Mouse (Mus musculus) v-Abl transformed pro-B cells (cell line): ENCODE results near the gene Wfdc5.

ENCODE experiments used
- in situ Hi-C, 2 experiments: fragments of 400-800 bp; cut with MboI; formaldehyde crosslinking; loops; one replicate each; pipeline ENCODE4 v1.15.1; 2025; ENCODE audit not compliant: unreplicated experiment in 2 of 2

Wfdc5 gene

DNA sequence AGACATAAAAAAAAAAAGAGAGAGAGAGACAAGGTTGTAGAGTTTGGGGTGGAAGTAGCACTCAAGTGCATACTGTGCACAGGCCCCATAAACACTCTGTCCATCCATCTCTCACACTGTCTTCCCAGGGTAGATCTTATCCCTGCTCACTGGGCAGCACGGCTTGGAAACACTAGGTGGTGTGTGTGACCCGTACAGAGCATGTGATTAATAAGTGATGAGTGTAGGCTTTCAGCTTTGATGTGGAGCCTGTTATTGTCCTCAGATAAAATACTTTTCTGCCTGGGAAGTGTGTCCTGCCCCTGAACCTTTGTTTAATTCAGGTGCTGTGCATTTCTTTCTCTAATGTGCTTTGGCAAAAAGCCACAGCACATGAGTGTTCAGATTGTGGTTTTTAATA is 46.1 kb downstream of the Wfdc5 start:
- in situ Hi-C loops, result no loop called here

DNA sequence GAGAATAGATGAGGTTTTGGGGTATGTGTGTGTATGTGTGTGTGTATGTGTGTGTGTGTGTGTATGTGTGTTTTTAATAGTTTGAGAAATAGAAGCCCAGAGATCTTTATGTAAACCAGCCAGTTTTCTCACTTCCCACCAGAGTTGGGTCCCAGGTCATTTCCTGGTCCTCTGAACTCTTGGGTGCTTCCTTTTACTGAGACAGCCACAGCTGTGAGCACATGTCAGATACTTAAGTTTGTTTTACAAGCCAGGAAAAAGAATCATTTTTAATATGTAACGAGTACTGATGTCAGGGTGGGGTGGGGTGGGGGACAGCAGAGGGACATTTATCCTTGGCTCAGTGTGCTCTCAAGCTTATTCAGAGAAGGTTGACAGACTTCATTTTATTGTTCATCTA is 47.2 kb downstream of the Wfdc5 start:
- in situ Hi-C loops, result no loop called here

DNA sequence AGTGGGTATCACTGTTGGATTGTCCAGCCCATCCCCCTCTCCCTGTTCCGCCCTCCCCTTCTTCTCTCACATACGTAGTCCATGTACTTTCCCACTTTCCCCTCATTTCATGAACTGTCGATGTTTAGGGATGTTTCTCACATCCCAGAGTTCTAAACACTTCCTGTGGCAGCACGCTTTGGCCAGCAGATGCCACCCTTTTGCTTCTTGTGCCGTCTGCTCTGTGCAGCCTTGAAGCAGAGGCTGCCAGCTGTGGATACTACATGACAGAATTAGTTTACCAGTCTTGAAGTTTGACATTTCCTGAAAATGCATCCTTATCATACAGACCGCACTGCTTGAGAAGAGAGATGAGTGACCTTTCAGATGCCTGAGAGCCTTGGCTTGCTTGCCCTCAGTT is 48.0 kb downstream of the Wfdc5 start:
- in situ Hi-C loops, result no loop called here

DNA sequence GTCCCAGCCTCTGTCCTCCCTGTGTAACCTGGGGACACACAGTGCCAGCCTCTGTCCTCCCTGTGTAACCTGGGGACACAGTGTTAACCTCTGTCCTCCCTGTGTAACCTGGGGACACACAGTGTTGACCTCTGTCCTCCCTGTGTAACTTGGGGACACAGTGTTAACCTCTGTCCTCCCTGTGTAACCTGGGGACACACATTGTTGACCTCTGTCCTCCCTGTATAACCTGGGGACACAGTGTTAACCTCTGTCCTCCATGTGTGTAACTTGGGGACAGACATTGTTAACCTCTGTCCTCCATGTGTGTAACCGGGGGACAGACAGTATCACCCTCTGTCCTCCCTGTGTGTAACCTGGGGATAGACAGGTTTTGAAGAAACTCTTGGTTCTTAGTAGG is 51.0 kb downstream of the Wfdc5 start:
- in situ Hi-C loops, result no loop called here

DNA sequence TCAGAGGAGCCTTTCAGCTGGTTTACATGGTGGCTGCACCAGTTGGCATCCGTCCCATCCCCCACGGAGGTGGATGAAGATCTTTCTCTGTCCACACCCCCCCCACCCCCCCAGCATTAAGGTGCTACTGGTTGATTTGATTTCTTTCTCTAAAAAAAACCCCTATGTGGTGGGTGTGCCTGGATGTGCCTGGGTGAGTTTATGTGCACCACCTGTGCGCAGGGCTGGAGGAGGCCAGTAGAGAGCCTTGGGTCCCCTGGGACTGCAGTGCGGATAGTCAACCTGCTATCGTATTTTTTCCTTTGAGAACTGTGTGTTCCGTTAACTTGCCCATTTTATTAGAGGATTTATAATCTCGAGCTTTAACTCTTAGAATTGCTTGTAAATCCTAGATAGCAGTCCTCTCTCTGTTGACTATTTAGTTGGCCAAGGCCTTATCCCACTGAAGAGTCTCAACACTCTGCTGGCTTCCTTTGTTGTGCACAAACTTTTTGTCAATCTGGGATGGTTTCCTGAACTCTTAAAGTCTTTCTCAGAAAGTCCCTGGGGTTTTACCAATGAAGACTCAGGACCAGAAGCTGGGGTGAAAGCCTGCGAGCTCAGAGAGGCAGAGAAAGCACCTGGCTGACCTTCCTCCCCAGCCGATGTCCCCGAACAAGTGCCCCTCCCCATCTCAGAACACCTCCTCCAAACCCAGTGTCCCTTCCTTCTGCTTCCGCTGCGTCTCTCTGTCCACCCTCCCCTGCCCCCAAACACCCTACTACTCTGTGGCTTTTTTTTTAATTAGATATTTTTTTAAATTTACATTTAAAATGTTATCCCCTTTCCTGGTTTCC is 53.7 kb downstream of the Wfdc5 start:
- in situ Hi-C loops, result no loop called here

DNA sequence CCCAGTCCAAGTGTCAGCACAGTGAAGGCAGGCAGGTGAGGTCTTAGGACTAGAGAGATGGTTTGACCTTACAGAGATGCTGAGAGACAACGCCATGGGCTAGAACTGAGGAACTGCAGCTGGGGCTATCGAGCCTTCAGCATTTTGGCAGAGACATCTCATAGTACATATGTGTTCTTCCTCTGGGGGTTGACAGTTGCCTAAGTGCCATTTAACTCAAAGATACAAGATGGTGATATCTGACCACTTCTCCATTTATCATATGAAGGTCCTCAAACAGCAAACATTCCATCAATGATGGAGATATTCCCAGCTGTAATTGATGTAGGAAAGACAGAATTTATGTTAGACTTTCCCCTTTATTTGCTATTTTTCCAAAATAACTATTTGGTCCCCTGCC is 55.2 kb downstream of the Wfdc5 start:
- in situ Hi-C loops, result no loop called here

DNA sequence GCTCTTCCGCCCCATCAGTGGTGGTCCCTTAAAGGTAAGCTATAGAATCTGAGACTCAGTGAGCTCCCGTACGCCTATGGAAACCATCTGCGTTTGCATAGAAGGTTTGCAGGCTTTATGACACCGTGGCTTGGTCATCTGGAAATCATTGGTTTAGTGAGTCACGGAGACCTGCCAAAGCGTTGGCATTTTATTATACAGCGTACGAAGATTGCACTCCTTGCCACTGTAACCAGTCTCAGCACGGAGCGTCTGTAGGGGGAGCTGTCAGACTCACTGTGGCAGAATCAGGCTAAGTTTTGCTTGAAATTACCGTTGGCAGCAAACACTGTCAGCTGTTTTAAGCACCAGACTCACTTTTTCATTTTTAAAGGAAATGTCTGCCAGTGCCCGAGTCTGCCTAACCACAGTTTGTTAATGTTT is 56.0 kb downstream of the Wfdc5 start:
- in situ Hi-C loops, result no loop called here
